Mouse (Mus musculus) yolk sac, embryonic 10.5 days (tissue): ENCODE results near the gene Cped1.

Experiments used
- DNase-seq: peaks from one replicate; pipeline ENCODE4 v3.0.0-alpha.2; 2017; ENCODE audit warnings: low spot score

The Cped1 gene

DNA sequence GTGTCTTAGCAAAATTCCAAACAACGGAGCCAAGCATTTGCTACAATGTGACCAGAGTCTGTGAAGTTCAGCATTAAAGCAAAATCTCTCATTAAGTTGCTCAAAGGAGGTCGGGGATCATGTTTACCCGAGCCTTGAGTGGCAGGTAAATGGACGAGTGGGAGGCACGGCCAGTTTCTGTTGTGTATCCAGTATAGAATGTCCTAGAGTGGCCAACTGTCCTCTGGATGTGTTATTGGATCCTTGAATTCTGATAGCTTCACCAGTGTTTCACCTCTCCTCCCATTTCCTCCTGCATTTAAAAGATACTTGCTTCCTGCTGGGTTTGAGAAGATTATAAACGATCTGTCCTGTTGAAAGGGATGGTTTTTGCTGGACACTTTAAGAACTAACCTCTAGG, 14.4 kb downstream of the Cped1 start:
- DNase-seq, result no peak

DNA sequence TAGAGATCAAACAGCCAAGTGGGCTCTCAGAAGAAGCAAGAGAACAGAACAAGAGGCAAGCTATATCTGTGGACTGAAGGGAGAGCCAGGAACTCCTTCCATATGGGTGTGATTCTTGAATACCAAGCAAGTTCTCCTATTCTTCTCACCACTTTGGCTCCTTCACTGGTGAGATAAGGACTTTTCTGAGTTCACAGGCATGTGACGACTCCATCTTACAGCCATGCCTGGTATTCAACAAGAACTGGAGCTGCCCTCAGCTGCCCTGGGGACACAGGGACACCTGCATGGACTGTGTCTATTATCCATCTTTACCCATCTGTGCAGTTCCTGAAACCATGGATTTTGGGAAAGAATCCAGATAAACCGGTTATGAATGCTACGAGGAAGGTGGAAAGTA, 15.2 kb downstream of the Cped1 start:
- no peak for DNase-seq

DNA sequence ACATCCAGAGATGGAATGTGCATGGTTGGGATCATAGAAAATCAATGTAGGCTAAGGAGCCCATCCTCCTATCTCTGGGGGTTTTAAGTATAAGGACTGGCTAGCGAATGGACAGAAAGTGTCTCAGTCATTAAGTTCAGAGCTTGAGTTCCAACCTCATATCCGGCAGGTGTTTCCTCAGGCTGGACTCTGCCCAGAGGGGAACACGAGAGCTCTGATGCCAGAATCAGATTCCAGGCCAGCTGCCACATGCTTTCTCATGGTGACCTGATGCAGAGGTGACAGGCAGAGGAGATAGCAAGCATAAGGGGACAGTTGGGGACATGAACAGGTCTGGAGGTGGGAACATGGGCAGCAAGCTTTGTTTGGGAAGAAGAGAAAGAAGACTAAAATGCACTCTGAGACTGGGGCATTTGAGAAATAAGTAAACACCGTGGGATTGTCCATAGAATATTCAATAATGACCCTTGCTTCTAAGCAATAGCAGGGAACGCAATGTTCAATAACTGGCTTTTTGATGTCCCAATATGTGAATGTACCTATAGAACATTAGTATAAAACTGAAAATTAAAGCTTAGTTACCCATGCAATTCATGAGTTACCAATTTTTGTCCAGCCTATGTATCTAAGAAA, 15.7 kb downstream of the Cped1 start:
- DNase-seq, result no peak

DNA sequence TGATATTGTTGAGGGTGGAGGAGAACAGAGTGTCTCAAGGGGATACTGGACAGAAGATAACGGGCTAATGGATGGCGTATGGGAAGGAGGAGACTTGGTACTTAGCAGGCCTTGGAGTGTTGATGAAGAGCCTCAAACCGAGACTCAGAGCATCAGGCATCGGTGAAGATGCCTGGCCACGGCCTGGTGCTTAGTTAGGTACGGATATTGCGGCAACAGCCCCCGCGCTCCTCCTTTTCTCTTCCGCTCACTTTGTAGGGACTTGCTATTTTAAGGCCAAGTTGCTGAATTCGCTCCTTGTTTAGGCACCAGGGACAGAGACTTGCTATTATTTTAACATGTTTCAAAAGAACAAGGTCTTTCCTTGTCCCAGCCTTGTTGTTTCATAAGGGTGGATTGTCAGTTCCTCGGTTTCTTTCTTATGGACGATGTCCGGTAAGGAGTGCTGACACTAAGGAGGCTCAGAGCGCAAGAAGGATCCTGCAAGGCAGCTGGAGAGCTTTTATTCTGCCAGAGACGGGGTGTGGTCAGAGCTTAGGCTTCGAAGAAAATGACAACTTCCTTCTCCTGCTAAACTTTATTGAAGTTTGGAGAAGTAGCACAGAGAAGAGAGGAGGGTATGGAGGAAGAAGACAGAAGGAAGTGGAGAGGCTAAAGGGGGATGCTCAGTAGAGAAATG, 16.9 kb downstream of the Cped1 start:
- DNase-seq, result peak; percentile 11

DNA sequence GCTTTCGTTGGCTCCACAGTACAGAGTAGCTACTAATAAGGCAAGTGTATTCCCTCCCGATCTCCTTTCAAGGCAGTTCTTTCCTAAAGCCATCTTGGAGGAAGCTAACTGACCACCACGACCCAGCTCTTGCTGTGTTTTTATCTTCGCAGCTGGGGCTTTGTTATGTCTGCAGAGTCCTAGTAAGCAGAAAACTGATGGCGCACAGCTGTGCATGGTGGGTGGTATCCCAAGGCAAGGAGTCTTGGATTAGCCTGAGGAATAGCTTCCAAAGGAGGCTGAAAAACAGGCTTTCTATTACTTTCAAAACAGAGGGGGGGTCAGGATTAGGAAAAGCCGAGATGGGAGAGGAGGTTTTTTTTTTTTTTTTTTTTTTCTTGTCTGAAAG, 17.5 kb downstream of the Cped1 start:
- peak; percentile 28 for DNase-seq

DNA sequence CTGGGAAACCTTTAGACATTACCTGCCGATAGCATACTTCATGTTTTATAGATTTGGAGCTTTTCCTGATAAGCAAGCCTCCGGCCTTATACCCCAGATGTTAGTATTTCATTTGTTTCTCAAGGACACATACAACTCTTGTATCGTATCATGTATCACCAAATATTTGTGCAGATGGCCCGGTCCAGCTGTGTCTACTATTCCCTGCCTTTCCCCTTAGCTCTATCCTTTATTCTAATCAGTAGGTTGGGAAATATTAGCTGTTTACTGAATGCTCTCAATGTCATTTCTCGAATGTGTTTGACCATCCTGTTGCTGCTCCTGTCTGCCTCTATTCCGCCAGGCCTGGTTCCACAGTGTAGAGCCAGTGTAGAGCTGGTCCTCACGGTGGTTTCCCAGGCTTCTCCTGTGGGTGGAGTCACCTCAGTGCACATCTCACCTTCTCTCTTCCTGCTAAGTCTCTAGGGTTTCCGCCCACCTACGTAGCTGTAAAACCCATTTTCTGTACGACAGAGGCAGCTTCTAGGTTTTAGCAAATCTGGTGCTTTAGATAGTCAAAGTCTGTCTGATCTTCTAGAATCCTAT, 18.3 kb downstream of the Cped1 start:
- no peak for DNase-seq

DNA sequence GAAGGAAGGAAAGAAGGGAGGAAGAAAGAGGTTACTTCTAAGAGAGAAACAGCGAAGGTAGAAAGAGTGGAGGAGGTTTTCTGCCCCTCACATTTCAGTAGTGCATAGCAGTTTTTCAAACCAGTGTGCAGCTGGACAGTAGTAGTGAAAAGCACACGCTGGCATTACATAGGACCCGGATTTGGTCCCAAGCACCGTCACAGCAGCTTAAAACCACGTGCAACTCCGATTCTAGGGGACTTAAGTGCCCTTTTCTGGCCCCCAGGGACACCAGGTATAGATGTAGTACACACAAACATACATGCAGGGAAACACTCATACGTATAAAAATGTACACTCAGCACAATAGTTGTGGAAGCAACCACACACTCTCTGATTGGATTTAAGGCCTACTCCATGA, 22.6 kb downstream of the Cped1 start:
- DNase-seq, result no peak

DNA sequence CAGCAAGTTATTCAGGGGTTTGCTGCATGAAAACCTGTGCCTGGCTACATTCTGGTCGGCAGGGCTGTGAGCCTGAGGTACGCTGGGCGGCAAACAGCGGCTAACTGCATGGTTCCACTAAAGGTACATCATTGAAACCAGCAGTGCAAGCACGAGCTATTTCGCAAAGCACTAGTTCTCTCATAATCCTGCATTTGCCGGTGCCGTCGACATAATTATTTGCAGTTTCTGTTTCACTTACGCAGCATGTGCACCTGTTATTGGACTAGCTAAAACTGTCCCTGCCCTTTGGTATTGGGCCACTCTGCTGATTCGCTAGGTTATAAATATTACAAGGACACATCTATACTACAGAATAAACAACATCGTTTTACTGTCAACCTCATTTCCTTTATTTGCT, 24.5 kb downstream of the Cped1 start:
- no peak for DNase-seq

DNA sequence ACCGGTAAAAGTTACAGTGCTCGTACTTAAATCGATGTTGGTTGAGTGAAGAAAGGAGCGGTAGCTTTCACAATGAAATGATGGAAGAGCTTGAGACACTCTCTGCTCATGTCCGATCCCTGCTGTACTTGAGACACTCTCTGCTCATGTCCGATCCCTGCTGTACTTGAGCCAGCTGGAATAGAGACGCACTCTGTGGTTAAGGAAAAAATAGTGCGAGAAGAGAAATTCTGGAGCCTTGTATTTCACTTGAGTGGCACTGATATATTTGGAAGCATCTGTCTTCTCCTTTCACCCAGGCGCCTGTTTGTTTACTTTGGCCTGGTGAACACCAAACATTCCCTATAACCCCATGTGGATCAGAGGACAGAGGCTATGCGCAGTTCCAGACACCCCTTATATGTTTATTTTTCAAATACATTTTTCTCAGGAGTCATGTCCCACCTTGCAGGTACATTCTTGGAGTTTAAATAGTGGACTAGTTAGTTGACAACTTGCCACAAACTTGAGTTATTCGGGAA, 25.1 kb downstream of the Cped1 start:
- no peak for DNase-seq

DNA sequence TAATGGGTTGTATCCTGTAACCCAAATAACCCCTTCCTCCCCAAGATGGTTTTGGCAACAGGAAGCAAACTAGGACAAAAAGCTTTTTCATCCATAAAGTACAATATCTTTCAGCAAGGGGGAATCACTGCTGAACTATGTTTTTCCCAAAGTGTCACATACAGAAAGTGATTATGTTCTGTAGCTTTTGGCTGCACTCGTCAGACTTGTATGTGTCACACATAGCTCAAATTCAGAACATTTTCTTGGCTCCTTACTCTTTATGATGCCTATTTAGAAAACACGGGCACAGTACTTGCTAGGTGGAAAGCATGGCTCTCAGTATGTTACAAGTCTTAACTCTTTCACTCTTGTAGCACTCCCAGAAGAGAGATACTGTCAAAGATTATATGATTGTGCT, 25.8 kb downstream of the Cped1 start:
- no peak for DNase-seq

DNA sequence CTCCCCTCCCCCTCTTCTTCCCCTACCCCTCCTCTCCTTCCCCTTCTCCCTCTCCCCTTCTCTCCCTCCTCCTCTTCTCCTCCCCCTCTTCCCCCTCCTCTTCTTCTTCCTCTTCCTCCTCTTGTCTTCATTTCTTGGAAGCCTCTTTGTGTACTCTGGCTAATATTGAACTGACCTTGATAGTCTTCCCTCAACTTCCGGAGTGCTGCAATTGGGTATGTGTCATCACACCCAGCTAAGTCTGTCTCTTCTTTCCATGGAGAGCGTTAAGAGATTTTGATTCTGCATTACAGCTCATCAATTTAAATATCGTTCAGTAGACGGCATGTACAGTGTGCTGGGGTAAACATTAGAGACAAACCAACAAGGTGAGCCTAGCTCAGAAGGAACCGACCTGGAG, 26.4 kb downstream of the Cped1 start:
- no peak for DNase-seq

DNA sequence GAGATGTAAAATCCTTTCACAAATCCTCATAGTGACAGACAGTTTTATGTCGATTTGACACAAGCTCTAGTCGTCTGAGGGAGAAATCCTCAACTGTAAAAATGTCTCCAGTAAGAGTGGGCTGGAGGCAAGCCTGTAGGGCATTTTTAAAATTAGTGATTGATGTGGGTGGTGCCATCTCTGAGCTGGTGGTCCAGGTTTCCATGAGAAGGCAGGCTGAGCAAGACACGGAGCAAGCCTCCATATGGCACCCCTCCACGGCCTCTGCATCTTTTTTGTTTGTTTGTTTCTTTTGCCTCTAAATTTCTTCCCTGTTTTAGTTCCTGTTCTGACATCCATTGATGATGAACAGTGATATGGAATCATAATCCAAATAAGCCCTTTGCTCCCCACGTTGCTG, 26.8 kb downstream of the Cped1 start:
- no peak for DNase-seq

DNA sequence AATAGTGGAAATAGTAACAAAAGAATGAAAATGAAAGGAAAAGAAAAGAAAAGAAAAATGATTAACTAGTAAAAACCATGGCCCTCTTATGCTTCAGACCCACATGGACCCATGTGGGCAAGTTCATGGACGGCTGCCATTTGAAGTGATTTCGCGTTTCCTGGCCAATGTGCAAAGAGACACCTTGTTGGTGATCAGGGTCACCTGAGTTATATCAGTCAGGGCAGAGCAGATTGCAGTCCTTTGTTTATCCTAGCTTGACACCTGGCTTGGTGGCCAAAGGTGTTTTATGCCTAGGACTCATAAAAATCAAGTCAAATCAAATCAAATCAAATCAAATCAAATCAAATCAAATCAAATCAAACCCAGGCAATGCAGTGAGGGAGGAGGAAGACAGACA, 27.7 kb downstream of the Cped1 start:
- DNase-seq, result no peak

DNA sequence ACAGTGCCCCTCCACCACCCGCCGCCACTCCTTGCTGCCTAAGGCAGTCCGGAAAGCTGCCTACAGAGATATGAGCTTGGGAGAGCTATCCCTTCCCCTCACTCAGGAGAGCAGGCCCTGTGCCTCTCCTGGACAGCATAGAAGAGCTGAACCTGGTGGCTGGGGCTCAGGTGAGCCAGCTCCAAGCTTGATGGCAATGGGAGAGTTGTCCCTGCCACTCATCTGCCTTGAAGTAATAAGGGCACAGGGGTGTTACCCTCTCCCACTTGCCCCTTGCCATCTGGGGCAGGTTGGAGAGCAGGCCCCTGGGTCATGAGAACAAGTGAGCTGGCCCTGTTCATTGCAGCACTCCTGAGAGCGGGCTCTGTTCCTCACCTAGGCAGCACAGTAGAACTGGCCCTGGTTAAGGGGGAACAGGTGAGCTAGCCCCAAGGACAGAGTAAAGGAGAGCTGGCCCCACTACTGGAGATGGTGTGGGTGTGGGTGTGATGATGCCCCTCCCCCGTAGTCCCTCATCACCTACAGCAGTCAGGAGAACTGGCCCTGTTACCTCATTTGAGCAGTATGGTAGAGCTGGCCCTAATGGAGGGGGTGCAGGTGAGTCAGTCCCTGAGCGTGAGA, 28.7 kb downstream of the Cped1 start:
- DNase-seq, result no peak

DNA sequence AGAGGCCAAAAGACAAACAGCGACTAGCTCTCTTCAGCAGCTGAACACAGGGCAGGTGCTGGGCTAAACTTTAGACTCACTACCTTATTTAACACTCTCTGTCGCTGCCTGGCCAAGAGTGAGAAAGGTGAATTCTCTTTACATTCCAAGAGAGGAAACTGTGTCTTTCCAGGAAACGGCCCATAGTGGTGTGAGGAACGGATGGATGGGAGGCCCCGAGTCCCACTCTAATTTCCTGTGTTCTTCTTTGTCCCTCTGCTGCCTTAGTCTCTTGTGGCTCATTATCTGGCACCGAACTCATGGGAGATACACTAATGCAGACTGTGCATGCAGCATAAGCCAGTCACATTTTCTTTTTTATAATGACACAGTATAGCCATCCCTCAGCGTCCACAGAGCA, 31.9 kb downstream of the Cped1 start:
- DNase-seq, result no peak

DNA sequence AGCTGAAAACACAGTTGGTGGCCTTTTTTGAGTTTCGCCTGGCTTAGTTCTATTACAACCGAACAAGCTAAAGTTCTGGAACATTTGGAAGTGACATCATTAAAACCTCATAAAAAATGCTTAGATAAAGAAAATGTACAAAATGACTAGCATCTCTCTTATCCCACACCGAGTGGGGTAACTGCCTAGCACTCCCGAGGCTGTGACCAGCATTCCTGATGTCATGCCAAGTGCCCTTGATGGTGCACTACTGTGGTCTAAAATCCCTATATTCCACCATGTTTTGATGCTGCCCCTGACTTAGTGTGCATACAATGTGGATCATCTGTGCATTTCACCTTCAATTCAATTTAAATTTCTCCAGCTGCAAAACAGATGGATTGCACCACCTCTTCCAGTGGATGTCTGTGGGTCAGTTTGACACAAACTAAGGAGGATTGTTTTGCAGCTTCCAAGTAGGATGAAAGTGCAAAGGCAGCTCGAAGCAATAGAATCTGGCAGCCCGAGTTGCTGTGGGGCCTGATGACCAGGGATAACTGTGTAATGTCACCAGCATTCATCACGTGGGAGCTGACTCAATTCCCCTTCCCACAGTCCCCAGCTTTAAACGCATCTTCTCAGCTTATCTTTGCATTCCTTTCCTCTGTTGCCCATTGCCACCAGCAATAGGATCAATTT, 33.2 kb downstream of the Cped1 start:
- DNase-seq, result no peak

DNA sequence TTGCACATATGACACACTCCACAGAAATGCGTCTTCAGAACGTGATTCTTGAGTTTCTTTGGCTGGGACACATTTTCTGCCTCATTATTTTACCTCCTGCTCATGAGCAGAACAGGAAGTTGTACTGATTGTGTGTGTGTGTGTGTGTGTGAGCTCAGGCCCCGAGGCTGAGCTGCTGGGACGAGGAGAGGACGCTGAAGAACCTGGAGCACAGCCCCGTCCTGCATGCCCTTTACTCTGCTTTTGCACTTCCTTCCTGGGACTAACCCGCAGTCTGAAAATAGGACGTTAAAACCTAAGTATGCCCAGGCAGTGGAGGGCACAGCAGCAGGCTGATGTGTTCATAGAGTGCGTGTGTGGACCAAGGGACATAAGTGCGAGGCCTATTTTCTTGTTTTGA, 33.9 kb downstream of the Cped1 start:
- DNase-seq, result no peak

DNA sequence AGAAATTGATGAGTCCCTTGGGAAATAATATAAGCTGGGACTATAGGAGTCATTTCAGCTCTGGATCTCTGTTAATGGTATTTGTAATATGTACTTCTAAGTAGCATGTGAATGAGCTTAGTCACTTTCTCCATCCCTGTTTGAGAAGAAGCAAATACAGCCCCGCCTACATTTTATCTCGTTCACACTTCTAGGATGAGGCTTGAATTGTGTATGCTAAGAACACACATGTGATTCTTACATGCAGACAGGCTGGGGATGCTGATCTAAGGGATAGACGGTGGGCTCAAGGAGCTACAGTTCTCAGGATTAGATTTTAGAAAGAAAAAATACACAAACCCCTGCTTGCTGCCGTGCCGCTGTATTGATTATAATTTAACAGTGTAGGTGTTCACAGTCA, 35.0 kb downstream of the Cped1 start:
- no peak for DNase-seq

DNA sequence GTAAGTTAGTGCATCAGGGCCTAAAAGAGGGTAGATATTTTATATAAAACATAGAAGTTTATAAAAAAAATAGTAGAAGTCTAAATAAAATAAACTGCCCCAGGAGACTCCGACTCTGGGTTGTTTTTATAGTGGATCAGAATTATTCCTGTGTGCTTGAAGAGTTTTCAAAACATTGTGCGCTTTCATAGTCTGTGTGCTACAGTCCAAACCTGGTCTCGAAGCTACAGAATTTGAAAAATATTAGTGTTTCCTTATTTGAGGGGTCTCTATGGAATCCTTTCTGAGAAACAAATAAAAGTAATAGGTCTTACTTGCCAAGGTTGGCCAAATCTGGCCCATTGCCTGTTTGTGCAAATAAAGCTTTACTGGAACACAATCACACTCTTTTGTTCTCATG, 35.6 kb downstream of the Cped1 start:
- DNase-seq, result no peak

DNA sequence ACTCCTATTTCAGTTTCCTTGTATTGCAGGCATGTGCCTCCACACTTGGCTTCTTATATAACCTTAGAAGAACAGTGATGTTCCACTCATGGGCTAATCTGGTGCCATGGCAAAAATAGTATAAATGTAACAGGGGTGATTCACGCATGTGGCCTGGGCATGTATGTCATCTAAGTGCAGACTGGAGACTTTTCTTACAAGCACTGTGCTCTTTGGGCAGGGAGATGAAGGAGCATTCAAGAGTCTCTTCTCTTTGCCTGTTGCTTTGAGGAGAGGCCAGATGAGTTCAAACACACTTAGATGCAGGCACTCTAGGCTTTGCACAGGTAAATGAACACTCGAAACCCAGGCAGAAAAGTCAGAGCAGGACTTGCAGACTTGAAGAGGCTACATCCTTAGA, 38.5 kb downstream of the Cped1 start:
- no peak for DNase-seq

DNA sequence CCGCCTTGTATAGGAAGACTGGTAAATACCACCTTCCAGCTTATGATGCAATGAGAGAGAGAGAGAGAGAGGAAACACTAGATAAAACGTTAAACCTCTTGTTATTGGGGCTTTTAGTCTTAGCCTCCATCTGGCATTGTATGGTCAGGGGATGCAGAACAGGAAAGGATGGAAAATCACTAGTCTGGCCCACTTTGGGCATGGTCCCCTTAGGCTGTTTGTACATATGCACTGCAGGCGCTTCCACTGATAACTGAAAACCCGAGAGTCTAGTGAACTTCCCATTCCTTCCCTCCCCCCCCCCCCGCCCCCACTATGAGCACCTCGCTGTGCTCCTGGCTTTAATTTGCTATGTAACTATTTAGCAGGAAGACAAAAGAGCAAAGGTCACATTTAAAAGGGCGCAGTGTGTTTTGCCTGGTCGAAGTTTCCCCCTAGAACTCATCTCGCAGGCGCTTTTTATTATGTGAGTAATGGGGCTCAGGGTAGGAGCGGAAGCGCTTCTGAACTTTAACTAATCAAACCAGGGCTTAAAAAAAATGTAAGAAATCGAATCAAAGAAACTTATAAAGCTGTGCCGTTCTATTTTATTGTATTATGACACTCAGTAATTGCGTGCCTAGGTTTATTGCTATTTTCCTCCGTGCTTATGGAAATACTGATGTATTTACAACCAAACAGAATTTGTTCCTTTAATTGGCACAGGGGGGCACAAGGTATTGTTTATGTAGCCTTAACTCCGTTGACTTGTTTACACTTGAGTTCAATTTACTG, 40.1 kb downstream of the Cped1 start:
- DNase-seq, result peak; percentile 42

DNA sequence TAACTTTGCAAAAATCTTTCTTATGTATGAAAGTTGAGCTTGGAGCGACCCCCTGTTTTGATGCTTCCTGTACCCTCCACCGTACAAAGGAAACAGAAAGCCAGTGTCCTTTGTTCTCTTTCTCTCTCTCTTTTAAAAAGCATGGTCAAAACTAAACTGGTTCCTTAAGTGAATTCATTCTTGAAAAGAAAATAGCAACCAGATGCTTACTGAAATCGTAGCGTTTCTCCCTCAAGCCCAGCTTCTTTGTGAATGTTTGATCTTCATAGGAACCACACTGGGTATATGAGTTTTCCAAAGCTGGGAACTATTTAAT, 40.6 kb downstream of the Cped1 start:
- DNase-seq, result no peak
